Mouse (Mus musculus) lung, postnatal 4 days (tissue): ENCODE measurements around the gene Selenof.
"Not testable (repeated sequence)": the region's sequence is repeated elsewhere in the genome, so short reads cannot be mapped to it uniquely, and the experiment has no call there.

Source experiments
- DNase-seq, 2 experiments: peaks; one replicate each; pipeline ENCODE4 v3.0.0; 2021

Gene Selenof

GRCm38 (mm10) chr3:144604205-144604604 is 34.1 kb downstream of the Selenof start:
- DNase-seq: no peak

GRCm38 (mm10) chr3:144605811-144606210 is 35.7 kb downstream of the Selenof start:
- not testable (repeated sequence) for DNase-seq

GRCm38 (mm10) chr3:144606449-144606848 is 36.3 kb downstream of the Selenof start:
- DNase-seq: no peak

GRCm38 (mm10) chr3:144608090-144608489 is 38.0 kb downstream of the Selenof start:
- DNase-seq: no peak

GRCm38 (mm10) chr3:144610759-144611158 is 40.7 kb downstream of the Selenof start:
- no peak for DNase-seq

GRCm38 (mm10) chr3:144611626-144612271 is 41.6 kb downstream of the Selenof start:
- peak; percentile 50 to 80 for DNase-seq

GRCm38 (mm10) chr3:144612382-144612781 is 42.3 kb downstream of the Selenof start:
- no peak for DNase-seq

GRCm38 (mm10) chr3:144614277-144614676 is 44.2 kb downstream of the Selenof start:
- no peak for DNase-seq

- no peak for DNase-seq
Measured at GRCm38 (mm10) chr3:144614698-144615097, 44.6 kb downstream of the Selenof start.

GRCm38 (mm10) chr3:144615459-144615858 is 45.4 kb downstream of the Selenof start:
- DNase-seq: peak; percentile 26 to 42

- peak; percentile 85 to 86 for DNase-seq
Measured at GRCm38 (mm10) chr3:144616654-144617425, 46.7 kb downstream of the Selenof start.

- peak in 1 of 2 experiments; percentile 34 for DNase-seq
Measured at GRCm38 (mm10) chr3:144617633-144618180, 47.6 kb downstream of the Selenof start.

GRCm38 (mm10) chr3:144622930-144623612 is 53.0 kb downstream of the Selenof start:
- peak; percentile 21 to 69 for DNase-seq

- peak; percentile 18 to 50 for DNase-seq
Measured at GRCm38 (mm10) chr3:144625691-144626090, 55.6 kb downstream of the Selenof start.

GRCm38 (mm10) chr3:144628005-144628914 is 58.2 kb downstream of the Selenof start:
- no peak for DNase-seq

GRCm38 (mm10) chr3:144628915-144629230 is 58.8 kb downstream of the Selenof start:
- no peak for DNase-seq

GRCm38 (mm10) chr3:144635236-144635635 is 65.1 kb downstream of the Selenof start:
- DNase-seq: no peak

GRCm38 (mm10) chr3:144638110-144638509 is 68.0 kb downstream of the Selenof start:
- DNase-seq: no peak

- no peak for DNase-seq
Measured at GRCm38 (mm10) chr3:144639387-144639786, 69.3 kb downstream of the Selenof start.

GRCm38 (mm10) chr3:144640033-144640432 is 69.9 kb downstream of the Selenof start:
- DNase-seq: no peak

GRCm38 (mm10) chr3:144642141-144642540 is 72.0 kb downstream of the Selenof start:
- DNase-seq: no peak

GRCm38 (mm10) chr3:144643301-144643871 is 73.3 kb downstream of the Selenof start:
- DNase-seq: peak; percentile 68 to 90
